Mouse (Mus musculus): ENCODE results near the gene Abr. TPM values are rescaled to one million over a fixed set of nuclear protein-coding genes. Genes with fewer than 3 reads are reported as not detected.

Gene Abr
- 83.7 and 86.8 TPM in 2 replicates for polyA plus RNA-seq (2015; fragmentation: Nextera tagmentation; extraction: Ambion mirVana)

DNA sequence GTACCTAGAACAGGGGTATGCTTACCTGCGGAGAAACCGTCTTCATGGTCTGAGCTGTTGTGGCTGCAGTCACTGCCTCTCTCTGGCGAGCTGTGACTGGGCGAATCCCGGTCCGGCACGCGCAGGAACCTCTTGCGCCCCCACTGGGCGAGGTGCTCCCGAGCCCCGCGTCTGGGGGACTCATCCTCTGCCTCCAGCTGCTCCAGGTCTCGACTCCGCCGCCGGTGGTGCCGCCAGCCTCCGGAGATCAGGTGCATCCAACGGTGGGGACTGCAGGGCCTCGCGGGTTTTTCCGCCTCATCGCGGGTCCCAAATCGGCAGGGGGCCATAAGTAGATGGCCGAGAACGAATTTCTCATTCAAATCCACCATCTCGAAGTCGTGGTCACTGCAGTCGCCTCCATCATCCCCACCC lies at the start of gene Abr:
Gene Abr (minus strand): TSS at position 163 of the 414 bp plus-strand sequence.
- ATAC-seq (ENCODE audit: low read depth) = peak; percentile 45; the same call in 1 of the 2 replicates
- Histone ChIP-seq H3K9me3 (no peaks in the 10 kb centered on the region), H3K4me2 (peak within 1 kb of the TSS; percentile 100), H3K9ac (peak within 1 kb of the TSS; percentile 76), H3K4me3 (peak within 1 kb of the TSS; percentile 62), H3K27ac (replicated peaks) (no peak within 1 kb of the TSS; the same call in 1 of the 2 replicates), H3K27me3 (peaks cover 33% of the 10 kb centered on the region), H3K36me3 (no peaks in the 10 kb centered on the region), H3K4me1 (replicated peaks) (peaks cover 36% of the 10 kb centered on the region)
- under 1% methylated on average over 31 of the region's 31 CpGs for WGBS

DNA sequence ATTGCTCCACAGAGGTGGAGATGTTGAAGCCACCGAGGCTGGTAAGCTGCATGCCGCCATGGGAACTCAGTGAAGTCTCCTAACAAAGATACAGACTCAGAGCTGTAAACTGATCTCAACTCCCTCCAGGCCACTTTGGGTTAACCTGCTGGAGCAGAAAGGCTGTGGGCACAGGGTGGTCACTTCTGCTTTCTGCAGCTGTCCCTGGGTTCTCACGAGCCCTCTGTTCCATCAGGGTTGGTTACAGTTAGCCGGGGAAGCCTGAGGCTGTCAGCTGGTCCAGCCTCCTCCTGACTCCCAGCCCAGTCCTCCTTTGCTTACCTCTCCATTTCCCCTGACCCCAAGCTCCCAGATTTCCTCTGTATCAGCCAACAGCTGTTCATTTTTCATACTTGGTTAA lies 45.7 kb upstream of the Abr start:
- H3K9ac ChIP-seq = no peak overlapping the region
- H3K27ac ChIP-seq (replicated peaks) = no peak overlapping the region
- H3K27me3 ChIP-seq = peaks cover 85% of the 10 kb centered on the region
- no peaks in the 10 kb centered on the region for H3K9me3 ChIP-seq
- ATAC-seq (ENCODE audit: low read depth) = no peak
- H3K4me2 ChIP-seq = no peak overlapping the region
- no peak overlapping the region for H3K4me3 ChIP-seq
- peaks cover 18% of the 10 kb centered on the region for H3K4me1 ChIP-seq (replicated peaks)
- WGBS = 32% methylated on average over 4 of the region's 4 CpGs
- no peaks in the 10 kb centered on the region for H3K36me3 ChIP-seq

DNA sequence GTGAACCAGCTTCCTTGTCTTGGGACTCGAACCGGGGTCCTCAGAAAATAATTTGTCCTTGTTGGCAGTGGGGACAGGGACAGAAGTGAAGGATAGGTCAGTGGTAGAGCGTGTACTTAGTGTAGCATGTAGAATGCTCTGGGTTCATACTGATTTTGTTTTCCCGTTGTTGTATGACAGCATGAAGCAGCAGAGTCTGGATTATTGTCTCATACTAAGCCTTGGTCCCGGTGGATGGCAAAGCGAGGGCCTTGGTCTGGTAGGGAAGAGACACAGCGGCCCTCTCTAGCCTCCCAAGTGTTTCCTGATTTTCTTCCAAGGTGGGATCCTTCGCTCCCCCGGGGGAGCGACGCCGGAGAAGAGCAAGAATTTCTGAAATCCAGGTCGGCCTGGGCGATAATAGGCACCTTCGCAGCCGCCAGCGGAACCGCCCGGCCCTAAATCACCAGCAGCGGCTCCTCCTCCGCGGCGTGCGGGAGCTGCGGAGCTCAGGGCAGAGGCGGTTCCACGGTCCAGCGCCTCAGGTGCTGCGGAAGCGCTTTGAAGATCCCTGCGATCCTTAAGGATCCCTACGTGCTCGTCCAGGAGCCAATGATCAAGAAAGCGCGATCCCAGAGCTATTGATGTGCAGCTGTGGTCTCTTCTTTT lies 44.0 kb upstream of the Abr start:
- Histone ChIP-seq H3K27me3 (peaks cover 68% of the 10 kb centered on the region), H3K27ac (replicated peaks) (0 out of 2 replicates have a peak overlapping the region, but pooled peaks have one; percentile 13), H3K9ac (peak overlapping the region; percentile 67), H3K9me3 (no peaks in the 10 kb centered on the region), H3K36me3 (no peaks in the 10 kb centered on the region), H3K4me1 (replicated peaks) (peaks cover 12% of the 10 kb centered on the region), H3K4me3 (peak overlapping the region; percentile 38), H3K4me2 (peak overlapping the region; percentile 61)
- no peak for ATAC-seq (ENCODE audit: low read depth)
- 7% methylated on average over 35 of the region's 35 CpGs for WGBS

DNA sequence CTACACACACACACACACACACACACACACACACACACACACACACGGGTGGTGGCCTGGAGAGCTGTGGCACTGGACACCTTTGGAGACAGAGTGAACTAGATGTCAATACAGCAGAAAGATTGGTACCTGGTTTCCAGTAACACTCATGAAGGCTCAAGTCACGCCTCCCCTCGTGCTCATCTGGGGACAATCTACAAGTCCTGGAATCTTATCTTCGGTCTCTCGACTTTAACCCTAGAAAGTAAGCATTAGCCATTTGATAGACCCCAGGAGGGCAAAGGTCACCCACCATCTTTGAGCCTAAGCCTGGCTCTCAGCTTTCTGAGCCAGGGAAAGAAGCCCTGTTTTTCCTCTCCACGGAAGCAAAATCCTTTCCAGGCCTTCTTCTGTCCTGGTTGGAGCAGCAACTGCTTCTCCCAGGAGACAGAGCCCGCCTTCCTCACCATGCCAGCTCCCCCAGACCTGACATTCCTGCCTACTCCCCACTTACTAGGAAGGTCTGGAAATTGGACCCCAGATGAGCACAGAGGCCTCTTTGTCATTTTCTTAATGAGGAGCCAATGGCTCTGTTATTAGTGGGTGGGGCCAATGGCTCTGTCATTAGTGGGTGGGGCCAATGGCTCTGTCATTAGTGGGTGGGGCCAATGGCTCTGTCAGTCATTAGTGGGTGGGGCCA lies 39.8 kb upstream of the Abr start:
- H3K27ac ChIP-seq (replicated peaks) = no peak overlapping the region
- no peak overlapping the region for H3K9ac ChIP-seq
- no peak overlapping the region for H3K4me3 ChIP-seq
- H3K36me3 ChIP-seq = no peaks in the 10 kb centered on the region
- WGBS = 65% methylated on average over 6 of the region's 7 CpGs
- no peak for ATAC-seq (ENCODE audit: low read depth)
- H3K4me1 ChIP-seq (replicated peaks) = peaks cover 19% of the 10 kb centered on the region
- no peak overlapping the region for H3K4me2 ChIP-seq
- peaks cover 29% of the 10 kb centered on the region for H3K27me3 ChIP-seq
- H3K9me3 ChIP-seq = no peaks in the 10 kb centered on the region

DNA sequence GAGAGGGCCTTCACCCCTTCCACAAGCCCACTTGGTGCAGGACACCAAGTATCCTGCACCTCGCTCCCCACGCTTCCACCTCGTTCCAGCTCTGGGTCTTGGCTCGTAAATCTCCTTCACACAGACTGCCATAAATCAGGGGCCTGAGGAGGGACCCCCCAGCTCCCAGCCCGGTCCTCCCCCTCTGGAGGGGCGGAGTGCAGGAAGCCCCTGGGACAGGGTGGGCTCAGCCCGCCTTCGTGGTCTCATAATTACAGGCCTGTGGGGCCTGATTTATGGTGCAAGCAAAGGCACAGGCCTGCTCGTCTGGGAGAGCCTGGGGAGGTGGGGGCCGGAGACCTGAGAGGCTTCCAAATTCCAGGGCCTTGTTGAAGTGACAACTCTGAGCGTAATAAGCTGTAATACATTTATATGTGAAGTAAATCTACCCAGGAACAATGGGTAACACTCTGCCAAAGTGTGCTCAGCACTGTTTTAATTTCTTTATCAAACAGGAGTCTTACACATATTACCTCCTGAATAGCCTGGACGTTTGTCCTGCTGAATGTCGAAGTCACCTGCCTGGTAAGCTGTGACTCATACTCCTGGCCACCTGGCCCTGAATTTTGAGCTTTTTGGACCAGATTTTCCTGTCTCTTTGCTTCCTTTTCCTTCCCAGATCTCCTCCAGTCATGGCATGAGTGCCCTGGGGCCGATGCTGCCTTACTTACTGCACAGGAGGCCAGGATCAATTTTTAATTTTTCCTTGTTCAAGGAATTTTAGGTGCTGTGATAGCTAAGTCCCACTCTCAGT lies 37.2 kb upstream of the Abr start:
- ATAC-seq (ENCODE audit: low read depth) = peak; percentile 80
- Histone ChIP-seq H3K4me1 (replicated peaks) (peaks cover 8% of the 10 kb centered on the region), H3K36me3 (no peaks in the 10 kb centered on the region), H3K4me2 (no peak overlapping the region), H3K9me3 (no peaks in the 10 kb centered on the region), H3K9ac (no peak overlapping the region), H3K27me3 (peaks cover 7% of the 10 kb centered on the region), H3K27ac (replicated peaks) (no peak overlapping the region), H3K4me3 (no peak overlapping the region)
- 22% methylated on average over 14 of the region's 14 CpGs for WGBS

DNA sequence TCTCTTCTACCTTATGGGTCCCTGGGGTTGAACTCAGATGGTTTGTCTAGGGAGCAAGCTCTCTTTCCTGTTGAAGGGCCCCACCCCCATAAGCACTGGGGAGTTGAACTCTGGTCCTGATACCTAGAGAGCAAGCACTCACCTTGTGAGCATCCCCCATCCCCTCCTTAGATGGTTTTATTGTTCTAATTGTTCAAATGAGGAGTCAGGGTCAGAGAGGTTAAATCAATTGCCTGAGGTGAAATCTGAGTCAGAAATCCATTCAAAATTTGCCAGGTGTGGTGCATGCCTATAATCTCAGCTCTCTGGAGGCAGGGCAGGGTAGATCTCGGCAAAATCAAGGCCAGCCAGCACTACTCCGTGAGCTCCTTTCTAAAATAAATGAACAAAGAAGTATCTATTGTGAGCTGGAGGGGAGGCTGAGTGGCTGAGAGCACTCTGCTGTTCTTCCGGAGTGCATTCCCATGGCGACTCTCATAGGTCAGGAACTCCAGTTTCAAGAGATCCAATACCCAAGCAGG lies 35.4 kb upstream of the Abr start:
- H3K9ac ChIP-seq = no peak overlapping the region
- WGBS = 46% methylated on average over 4 of the region's 4 CpGs
- no peak overlapping the region for H3K4me2 ChIP-seq
- H3K27me3 ChIP-seq = no peaks in the 10 kb centered on the region
- no peak overlapping the region for H3K27ac ChIP-seq (replicated peaks)
- no peak overlapping the region for H3K4me3 ChIP-seq
- H3K36me3 ChIP-seq = no peaks in the 10 kb centered on the region
- peaks cover 18% of the 10 kb centered on the region for H3K4me1 ChIP-seq (replicated peaks)
- no peaks in the 10 kb centered on the region for H3K9me3 ChIP-seq
- ATAC-seq (ENCODE audit: low read depth) = no peak

DNA sequence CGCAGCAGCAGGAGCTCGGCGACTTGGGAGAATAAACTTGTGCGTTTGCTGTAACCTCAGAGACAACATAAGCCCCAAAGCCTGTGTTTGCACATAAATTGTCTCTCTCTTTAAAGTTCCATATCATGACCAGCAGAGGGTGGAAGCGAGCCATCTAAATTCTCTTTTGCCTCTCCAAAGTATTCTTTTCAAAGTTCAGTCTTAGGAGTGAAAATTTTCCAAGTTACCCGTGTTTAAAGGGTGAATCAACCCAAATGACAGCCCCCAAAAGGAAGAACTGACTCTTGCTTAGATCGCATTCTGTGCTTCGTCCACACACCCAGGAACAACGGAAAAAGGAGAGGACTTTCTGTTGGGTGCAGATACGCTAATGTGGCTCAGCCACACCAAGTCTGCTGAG lies 33.0 kb upstream of the Abr start:
- H3K4me1 ChIP-seq (replicated peaks) = peaks cover 24% of the 10 kb centered on the region
- ATAC-seq (ENCODE audit: low read depth) = no peak
- H3K27ac ChIP-seq (replicated peaks) = no peak overlapping the region
- H3K4me2 ChIP-seq = peak overlapping the region; percentile 30
- H3K36me3 ChIP-seq = no peaks in the 10 kb centered on the region
- H3K9ac ChIP-seq = no peak overlapping the region
- H3K27me3 ChIP-seq = no peaks in the 10 kb centered on the region
- H3K9me3 ChIP-seq = no peaks in the 10 kb centered on the region
- WGBS = 10% methylated on average over 10 of the region's 10 CpGs
- H3K4me3 ChIP-seq = no peak overlapping the region

DNA sequence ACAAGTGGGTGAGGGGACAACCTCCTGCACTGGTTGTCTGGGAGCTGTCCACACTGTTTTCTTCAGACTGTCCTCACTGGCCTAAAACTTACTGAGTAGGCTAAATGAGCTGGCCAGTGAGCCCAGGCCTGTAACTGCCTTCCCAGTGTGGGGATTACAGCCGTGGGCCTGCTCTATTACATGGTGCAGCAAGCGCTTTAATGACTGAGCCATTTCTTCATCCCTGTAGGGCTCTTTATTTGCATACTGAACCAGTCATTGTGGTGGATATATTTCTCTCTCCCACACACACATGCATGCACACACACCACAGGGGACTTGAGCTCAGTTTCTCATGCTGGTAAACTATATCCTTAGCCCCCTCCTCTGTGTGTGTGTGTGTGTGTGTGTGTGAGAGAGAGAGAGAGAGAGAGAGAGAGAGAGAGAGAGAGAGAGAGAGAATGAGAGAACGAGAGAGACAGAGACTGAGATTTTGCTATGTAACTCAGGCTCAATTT lies 30.8 kb upstream of the Abr start:
- H3K4me2 ChIP-seq = no peak overlapping the region
- 30% methylated on average over 3 of the region's 3 CpGs for WGBS
- ATAC-seq (ENCODE audit: low read depth) = peak; percentile 73

DNA sequence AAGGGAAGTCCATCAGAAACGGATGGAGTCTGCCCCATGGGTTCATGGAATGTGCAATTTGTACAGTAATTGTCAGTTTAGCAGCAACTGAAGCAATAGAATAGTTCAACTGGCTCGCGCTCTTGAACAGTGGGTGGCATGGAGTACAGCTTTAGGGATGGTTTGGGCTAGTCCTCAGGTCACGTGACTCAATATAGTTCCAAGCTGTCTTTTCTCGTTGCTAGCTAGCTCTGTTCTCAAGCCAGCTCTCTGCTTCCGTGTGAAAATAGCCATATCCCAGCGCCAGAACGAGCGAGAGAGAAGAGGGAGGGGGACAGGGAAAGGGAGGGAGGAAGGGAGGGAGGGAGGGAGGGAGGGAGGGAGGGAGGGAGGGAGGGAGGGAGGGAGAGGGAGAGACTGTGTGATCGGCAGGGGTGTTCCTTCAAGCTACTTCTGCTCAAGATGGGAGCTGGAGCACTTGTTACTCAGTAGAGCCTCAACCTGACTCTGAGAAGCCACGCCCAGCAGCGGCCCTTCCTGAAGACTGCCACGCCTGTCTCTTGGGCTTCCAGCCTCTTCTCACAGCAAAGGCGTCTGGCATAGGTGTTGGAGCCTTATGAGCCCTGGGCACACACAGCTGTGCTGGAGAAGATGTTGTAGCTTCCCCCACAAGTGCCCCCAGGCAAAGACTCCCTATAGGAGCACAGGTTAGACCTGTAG lies 28.9 kb upstream of the Abr start:
- no peaks in the 10 kb centered on the region for H3K36me3 ChIP-seq
- H3K9me3 ChIP-seq = no peaks in the 10 kb centered on the region
- peaks cover 33% of the 10 kb centered on the region for H3K4me1 ChIP-seq (replicated peaks)
- H3K4me3 ChIP-seq = no peak overlapping the region
- H3K27me3 ChIP-seq = no peaks in the 10 kb centered on the region
- H3K9ac ChIP-seq = no peak overlapping the region
- no peak overlapping the region for H3K4me2 ChIP-seq
- WGBS = 64% methylated on average over 11 of the region's 14 CpGs
- no peak overlapping the region for H3K27ac ChIP-seq (replicated peaks)
- ATAC-seq (ENCODE audit: low read depth) = no peak

More for the DNA sequence above, 30.8 kb upstream of the Abr start:
- H3K36me3 ChIP-seq = no peaks in the 10 kb centered on the region
- peaks cover 16% of the 10 kb centered on the region for H3K4me1 ChIP-seq (replicated peaks)
- no peaks in the 10 kb centered on the region for H3K9me3 ChIP-seq
- no peak overlapping the region for H3K4me3 ChIP-seq
- no peak overlapping the region for H3K9ac ChIP-seq
- no peaks in the 10 kb centered on the region for H3K27me3 ChIP-seq
- H3K27ac ChIP-seq (replicated peaks) = peak overlapping the region; percentile 75

DNA sequence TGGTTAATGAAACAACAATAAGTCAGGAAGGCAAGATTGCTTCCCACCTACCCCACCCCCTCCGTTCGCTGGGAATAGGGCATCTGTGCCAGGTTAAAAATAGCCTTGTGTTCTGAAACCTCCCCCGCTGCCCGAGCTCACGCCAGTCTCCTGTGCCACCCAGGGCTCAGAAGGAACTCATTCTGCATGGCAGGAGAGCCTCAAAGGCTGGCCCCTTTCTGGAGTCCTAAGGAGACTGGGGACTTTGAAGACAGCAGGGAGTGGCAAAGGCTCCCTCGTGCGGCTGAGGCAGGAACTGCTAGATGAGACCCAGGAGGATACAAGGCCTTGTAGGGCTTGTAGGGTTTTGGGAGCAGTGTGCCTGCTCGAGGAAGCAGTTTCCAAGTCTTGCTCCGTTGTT lies 25.4 kb upstream of the Abr start:
- 5% methylated on average over 9 of the region's 9 CpGs for WGBS
- Histone ChIP-seq H3K9ac (peak overlapping the region; percentile 9; the same call in 1 of the 2 replicates), H3K36me3 (no peaks in the 10 kb centered on the region)

DNA sequence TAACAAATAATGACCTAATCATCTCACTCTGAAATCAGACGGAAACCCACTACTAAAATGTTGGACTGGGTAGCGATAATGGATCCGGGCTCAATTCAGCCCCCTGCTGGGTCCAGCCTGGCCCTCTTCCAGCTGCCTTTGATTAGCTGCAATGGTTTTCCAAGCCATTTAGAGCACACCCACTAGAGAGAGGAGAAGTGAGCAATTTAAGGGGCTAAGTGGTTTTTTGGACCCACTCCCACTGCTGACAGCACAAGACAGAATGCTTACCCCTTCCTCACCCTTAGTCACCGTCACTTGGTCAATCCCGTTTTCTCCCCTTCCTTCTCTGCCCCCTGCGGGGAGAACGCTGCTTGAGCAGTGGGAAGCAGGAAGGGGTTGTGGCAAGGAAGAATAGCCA lies 24.9 kb upstream of the Abr start:
- Histone ChIP-seq H3K36me3 (no peaks in the 10 kb centered on the region), H3K4me1 (replicated peaks) (peaks cover 42% of the 10 kb centered on the region), H3K4me2 (peak overlapping the region; percentile 43), H3K9ac (peak overlapping the region; percentile 9; the same call in 1 of the 2 replicates), H3K9me3 (no peaks in the 10 kb centered on the region), H3K27ac (replicated peaks) (peak overlapping the region; percentile 78), H3K4me3 (peak overlapping the region; percentile 2), H3K27me3 (no peaks in the 10 kb centered on the region)
- WGBS = 0% methylated on average over 7 of the region's 7 CpGs
- peak; percentile 75 for ATAC-seq (ENCODE audit: low read depth)

More for the DNA sequence above, 25.4 kb upstream of the Abr start:
- H3K27me3 ChIP-seq = no peaks in the 10 kb centered on the region
- H3K27ac ChIP-seq (replicated peaks) = peak overlapping the region; percentile 78
- H3K4me1 ChIP-seq (replicated peaks) = peaks cover 47% of the 10 kb centered on the region
- H3K4me3 ChIP-seq = peak overlapping the region; percentile 2
- no peaks in the 10 kb centered on the region for H3K9me3 ChIP-seq
- H3K4me2 ChIP-seq = peak overlapping the region; percentile 43
- peak; percentile 25 for ATAC-seq (ENCODE audit: low read depth)
